Mouse (Mus musculus): ENCODE data around the gene 1700001L19Rik. TPM values are rescaled to one million over a fixed set of nuclear protein-coding genes. Genes with fewer than 3 reads are reported as not detected.
A peak's percentile ranks its signal among the peaks of the same experiment; 100 is the strongest.

Gene 1700001L19Rik
- polyA plus RNA-seq, 1 experiment = 0.06 TPM

- Histone ChIP-seq H3K4me3 (no peak overlapping the region), H3K79me2 (ENCODE audit: control insufficient read depth, insufficient read depth) (no peaks in the 10 kb centered on the region), H3ac (ENCODE audit: control insufficient read depth, insufficient read length) (no peak overlapping the region), H3K4me2 (ENCODE audit: low read depth) (no peak overlapping the region), H3K36me3 (ENCODE audit: control insufficient read depth, insufficient read depth) (peaks cover 12% of the 10 kb centered on the region), H3K27me3 (ENCODE audit: control insufficient read depth, insufficient read depth, insufficient read length) (no peaks in the 10 kb centered on the region)
- no peak for TF ChIP-seq MYOG (IDR thresholded peaks at IDR 0.05; ENCODE audit: control insufficient read depth in 1 of 3, insufficient read depth in 1 of 3, insufficient read length in 2 of 3, low read depth in 2 of 3)
- no peak for TF ChIP-seq CEBPB (IDR thresholded peaks at IDR 0.05; ENCODE audit: insufficient read depth, poor library complexity, severe bottlenecking)
- no peak for TF ChIP-seq E2F4 (IDR thresholded peaks at IDR 0.05; ENCODE audit: insufficient read depth)
- TF ChIP-seq USF1 (IDR thresholded peaks at IDR 0.05; ENCODE audit: low read depth) = no peak
- no peak for TF ChIP-seq SRF (IDR thresholded peaks at IDR 0.05; ENCODE audit: control insufficient read depth, insufficient read length, low read depth)
- TF ChIP-seq REST (IDR thresholded peaks at IDR 0.05; ENCODE audit: insufficient read depth, insufficient read length) = no peak
- TF ChIP-seq MAX (IDR thresholded peaks at IDR 0.05; ENCODE audit: low read depth) = no peak
These were observed 25.0 kb upstream of the 1700001L19Rik start for GRCm38 (mm10) chr13:68572247-68572646.

DNA sequence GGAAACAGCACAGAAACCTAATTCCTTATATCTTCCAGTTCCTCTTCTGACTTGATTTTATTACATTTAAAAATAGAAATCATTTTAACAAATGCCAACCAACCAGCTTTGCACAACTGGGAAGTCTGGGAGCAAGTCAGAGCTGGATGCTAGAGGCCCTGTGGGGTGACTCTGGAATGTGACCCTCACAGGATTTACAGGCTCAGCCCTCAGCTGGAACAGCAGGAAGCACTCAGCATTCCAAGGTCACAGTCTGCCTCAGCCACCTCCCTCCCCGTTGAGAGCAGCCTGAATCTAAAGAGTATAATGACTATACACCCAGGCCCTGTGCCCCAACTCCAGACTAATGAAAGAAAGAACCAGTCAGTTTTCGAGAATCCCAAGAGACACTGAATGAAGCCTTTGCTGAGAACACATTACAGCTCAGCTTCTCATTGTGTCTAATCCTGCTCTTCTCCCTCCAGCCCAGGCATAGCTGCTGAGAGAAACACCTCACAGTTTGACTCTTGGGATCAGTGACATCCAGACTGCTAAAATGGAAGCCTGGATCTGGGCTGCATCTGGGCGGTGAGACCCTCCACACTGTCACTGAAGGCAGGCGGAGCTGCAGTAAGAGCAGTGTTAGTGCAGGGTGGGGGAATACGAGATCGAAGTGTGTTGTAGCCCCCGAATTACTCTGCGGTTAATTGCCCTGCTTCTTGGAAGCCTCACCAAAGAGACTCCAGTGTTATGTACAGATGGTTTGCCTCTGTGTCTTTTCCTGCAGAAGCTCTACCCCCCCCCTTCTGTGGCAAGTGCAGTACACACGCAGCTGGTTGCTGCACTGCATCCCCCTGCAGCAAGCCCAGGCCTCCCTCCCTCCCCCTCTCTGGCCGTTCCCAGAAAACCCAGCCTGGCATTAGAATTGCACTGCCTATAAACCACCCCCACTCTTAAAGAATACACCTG, 24.0 kb upstream of the 1700001L19Rik start:
- Histone ChIP-seq H3ac (ENCODE audit: control insufficient read depth, insufficient read length) (no peak overlapping the region), H3K4me2 (ENCODE audit: low read depth) (no peak overlapping the region), H3K4me3 (no peak overlapping the region), H3K27me3 (ENCODE audit: control insufficient read depth, insufficient read depth, insufficient read length) (no peaks in the 10 kb centered on the region), H3K79me2 (ENCODE audit: control insufficient read depth, insufficient read depth) (no peaks in the 10 kb centered on the region), H3K36me3 (ENCODE audit: control insufficient read depth, insufficient read depth) (peaks cover 10% of the 10 kb centered on the region)
- TF ChIP-seq MYOD1 (IDR thresholded peaks at IDR 0.05; ENCODE audit: control insufficient read depth in 1 of 3, insufficient read length in 2 of 3, low read depth in 2 of 3) (peak in 1 of 3 experiments; percentile 2), E2F4 (IDR thresholded peaks at IDR 0.05; ENCODE audit: insufficient read depth) (no peak)

GRCm38 (mm10) chr13:68574398-68574797, 22.8 kb upstream of the 1700001L19Rik start:
- no peaks in the 10 kb centered on the region for H3K27me3 ChIP-seq (ENCODE audit: control insufficient read depth, insufficient read depth, insufficient read length)
- no peak overlapping the region for H3ac ChIP-seq (ENCODE audit: control insufficient read depth, insufficient read length)
- peaks cover 10% of the 10 kb centered on the region for H3K36me3 ChIP-seq (ENCODE audit: control insufficient read depth, insufficient read depth)
- TF ChIP-seq CEBPB (IDR thresholded peaks at IDR 0.05; ENCODE audit: insufficient read depth, poor library complexity, severe bottlenecking) (0 out of 2 replicates have a peak, but pooled peaks have one; percentile 23), TCF3 (IDR thresholded peaks at IDR 0.05; ENCODE audit: insufficient read length, low read depth) (no peak)
- no peak overlapping the region for H3K4me3 ChIP-seq
- no peaks in the 10 kb centered on the region for H3K79me2 ChIP-seq (ENCODE audit: control insufficient read depth, insufficient read depth)
- H3K4me2 ChIP-seq (ENCODE audit: low read depth) = no peak overlapping the region

DNA sequence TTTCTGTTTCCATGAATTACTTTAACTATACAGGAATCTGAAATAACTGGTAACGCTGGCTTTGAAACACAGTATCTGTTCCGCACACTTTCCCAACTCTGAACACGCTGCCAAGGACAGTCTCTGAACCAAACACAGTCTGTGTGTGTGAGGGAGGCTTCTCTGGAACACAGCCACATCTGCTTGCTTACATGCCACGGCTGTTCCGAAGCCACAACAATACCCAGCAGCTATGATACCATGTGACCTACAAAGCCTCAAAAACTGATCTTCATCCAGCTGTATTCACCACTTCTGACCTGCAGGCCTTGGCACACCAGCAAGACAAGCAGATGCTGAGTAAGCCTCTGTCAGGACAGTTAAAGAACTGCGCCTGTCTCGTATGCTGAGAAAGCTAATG, 19.3 kb upstream of the 1700001L19Rik start:
- H3K79me2 ChIP-seq (ENCODE audit: control insufficient read depth, insufficient read depth) = peaks cover 17% of the 10 kb centered on the region
- H3K27me3 ChIP-seq (ENCODE audit: control insufficient read depth, insufficient read depth, insufficient read length) = no peaks in the 10 kb centered on the region
- H3K36me3 ChIP-seq (ENCODE audit: control insufficient read depth, insufficient read depth) = peaks cover 10% of the 10 kb centered on the region
- H3K4me2 ChIP-seq (ENCODE audit: low read depth) = no peak overlapping the region
- no peak overlapping the region for H3ac ChIP-seq (ENCODE audit: control insufficient read depth, insufficient read length)
- TF ChIP-seq CEBPB (IDR thresholded peaks at IDR 0.05; ENCODE audit: insufficient read depth, poor library complexity, severe bottlenecking) = no peak
- TF ChIP-seq MAX (IDR thresholded peaks at IDR 0.05; ENCODE audit: low read depth) = no peak
- TF ChIP-seq E2F4 (IDR thresholded peaks at IDR 0.05; ENCODE audit: insufficient read depth) = no peak
- TF ChIP-seq TCF12 (IDR thresholded peaks at IDR 0.05; ENCODE audit: insufficient read depth, poor library complexity, severe bottlenecking) = no peak
- TF ChIP-seq MYOD1 (IDR thresholded peaks at IDR 0.05; ENCODE audit: control insufficient read depth in 1 of 3, insufficient read length in 2 of 3, low read depth in 2 of 3) = no peak
- no peak for TF ChIP-seq REST (IDR thresholded peaks at IDR 0.05; ENCODE audit: insufficient read depth, insufficient read length)
- TF ChIP-seq USF1 (IDR thresholded peaks at IDR 0.05; ENCODE audit: low read depth) = no peak
- no peak for TF ChIP-seq POLR2AphosphoS2 (IDR thresholded peaks at IDR 0.05; ENCODE audit: insufficient read length, low read depth)
- no peak for TF ChIP-seq TCF3 (IDR thresholded peaks at IDR 0.05; ENCODE audit: insufficient read length, low read depth)
- TF ChIP-seq POLR2A (IDR thresholded peaks at IDR 0.05; ENCODE audit: insufficient read length, low read depth) = no peak
- TF ChIP-seq MYOG (IDR thresholded peaks at IDR 0.05; ENCODE audit: control insufficient read depth in 1 of 3, insufficient read depth in 1 of 3, insufficient read length in 2 of 3, low read depth in 2 of 3) = no peak
- no peak for TF ChIP-seq SRF (IDR thresholded peaks at IDR 0.05; ENCODE audit: control insufficient read depth, insufficient read length, low read depth)
- no peak overlapping the region for H3K4me3 ChIP-seq

GRCm38 (mm10) chr13:68581086-68581740, 16.0 kb upstream of the 1700001L19Rik start:
- H3K4me3 ChIP-seq = peak overlapping the region; percentile 66
- H3K79me2 ChIP-seq (ENCODE audit: control insufficient read depth, insufficient read depth) = peaks cover 26% of the 10 kb centered on the region
- peaks cover 12% of the 10 kb centered on the region for H3K36me3 ChIP-seq (ENCODE audit: control insufficient read depth, insufficient read depth)
- H3K4me2 ChIP-seq (ENCODE audit: low read depth) = peak overlapping the region; percentile 75
- TF ChIP-seq POLR2AphosphoS2 (IDR thresholded peaks at IDR 0.05; ENCODE audit: insufficient read length, low read depth) (no peak), SRF (IDR thresholded peaks at IDR 0.05; ENCODE audit: control insufficient read depth, insufficient read length, low read depth) (no peak), MAX (IDR thresholded peaks at IDR 0.05; ENCODE audit: low read depth) (no peak), POLR2A (IDR thresholded peaks at IDR 0.05; ENCODE audit: insufficient read length, low read depth) (no peak), MYOD1 (IDR thresholded peaks at IDR 0.05; ENCODE audit: control insufficient read depth in 1 of 3, insufficient read length in 2 of 3, low read depth in 2 of 3) (no peak), CEBPB (IDR thresholded peaks at IDR 0.05; ENCODE audit: insufficient read depth, poor library complexity, severe bottlenecking) (no peak), TCF12 (IDR thresholded peaks at IDR 0.05; ENCODE audit: insufficient read depth, poor library complexity, severe bottlenecking) (no peak)
- peak overlapping the region; percentile 36 for H3ac ChIP-seq (ENCODE audit: control insufficient read depth, insufficient read length)
- H3K27me3 ChIP-seq (ENCODE audit: control insufficient read depth, insufficient read depth, insufficient read length) = no peaks in the 10 kb centered on the region
